Mouse (Mus musculus): Measurements from ENCODE around the gene Kcnk15.

Kcnk15 gene

DNA sequence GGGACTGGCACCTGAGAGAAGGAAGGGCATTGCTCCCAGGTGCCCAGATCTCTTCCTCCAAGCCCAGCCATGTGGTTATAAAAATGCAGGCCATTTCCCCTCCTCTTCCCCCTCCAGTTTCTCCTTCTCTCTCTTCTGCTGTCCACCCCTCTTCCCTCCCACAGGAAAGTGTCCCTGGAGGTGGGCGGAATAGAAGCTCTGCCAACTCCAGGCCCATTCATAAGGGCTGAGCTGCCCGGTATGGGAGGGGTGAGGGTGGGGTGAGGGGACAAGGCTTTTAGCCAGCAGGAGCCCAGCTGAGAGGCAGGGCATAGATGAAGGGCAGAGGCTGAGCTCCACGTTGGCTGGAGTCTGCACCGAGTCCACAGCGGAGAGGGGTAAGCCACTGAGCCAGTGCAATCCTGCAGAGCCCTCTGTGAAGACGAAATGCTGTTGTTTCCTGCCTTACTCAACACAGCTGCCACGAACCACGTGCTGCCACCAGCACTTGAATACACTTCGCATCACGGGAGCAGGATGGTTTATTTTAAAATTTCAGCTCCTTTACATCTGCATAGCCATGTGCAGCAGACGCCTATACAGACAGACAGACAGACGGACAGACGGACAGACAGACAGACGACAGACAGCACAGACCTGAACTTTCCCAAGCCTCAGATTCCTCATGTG lies 23.5 kb downstream of the Kcnk15 start:
- no peak for DNase-seq

DNA sequence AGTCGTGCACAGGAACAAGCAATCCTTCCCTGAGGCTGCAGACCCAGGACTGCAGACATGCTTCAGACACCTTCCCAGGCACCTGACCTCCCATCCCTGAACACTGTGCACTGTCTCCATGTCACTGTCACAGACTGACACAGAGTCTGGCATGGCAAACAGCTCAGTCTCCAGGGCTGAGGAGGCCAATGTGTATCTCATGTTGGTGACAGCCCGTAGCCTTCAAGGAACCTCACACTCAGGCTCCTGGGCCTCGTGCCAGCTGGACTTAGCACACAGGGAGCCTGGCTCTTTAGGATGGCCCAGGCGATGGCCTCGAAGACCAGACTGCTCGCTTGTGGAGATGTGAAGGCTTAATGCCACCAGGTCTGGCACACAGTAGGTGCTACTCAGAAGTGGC lies 27.4 kb downstream of the Kcnk15 start:
- peak; percentile 79 to 80 for DNase-seq

DNA sequence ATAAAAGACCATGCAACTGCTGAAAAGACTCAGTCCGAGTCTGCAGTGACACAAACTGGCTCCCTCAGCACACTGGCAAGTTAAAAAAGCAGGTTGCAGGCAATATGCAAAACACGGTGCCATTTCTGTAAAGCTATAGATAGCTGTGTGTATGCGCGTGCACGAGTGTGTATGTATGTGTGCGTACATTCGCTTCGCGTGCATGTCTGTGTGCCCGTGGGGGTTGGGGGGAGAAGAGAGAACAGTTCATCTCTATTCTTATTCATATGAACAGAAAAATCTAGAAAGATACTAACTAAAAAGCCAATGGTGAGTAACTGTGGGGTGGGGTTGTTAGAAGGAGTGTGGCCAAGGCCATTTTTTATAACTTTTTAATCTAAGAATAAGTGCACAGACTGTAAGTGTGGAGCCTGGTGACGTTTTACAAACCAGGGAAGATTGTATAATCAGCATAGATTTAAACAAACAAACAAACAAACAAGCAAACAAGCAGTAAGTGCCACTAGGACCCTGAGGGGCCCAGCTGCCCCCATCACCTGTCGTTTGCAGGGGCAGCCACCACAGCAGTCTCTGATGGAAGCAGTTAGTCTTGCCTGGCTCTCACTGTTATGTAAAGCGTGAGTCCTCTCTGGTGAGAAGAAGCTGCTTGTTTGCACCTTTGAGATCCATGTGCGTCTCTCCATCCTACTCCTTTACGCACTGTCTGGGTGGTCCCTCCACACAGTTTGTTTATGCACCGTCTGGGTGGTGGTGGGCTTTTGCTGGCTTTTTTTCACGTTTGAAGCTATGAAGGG lies 29.6 kb downstream of the Kcnk15 start:
- no peak for DNase-seq

- no peak for DNase-seq
Measured at GRCm38 (mm10) chr2:163889411-163889810, 36.0 kb downstream of the Kcnk15 start.

GRCm38 (mm10) chr2:163890586-163890985 lies 37.1 kb downstream of the Kcnk15 start:
- no peak for DNase-seq

DNA sequence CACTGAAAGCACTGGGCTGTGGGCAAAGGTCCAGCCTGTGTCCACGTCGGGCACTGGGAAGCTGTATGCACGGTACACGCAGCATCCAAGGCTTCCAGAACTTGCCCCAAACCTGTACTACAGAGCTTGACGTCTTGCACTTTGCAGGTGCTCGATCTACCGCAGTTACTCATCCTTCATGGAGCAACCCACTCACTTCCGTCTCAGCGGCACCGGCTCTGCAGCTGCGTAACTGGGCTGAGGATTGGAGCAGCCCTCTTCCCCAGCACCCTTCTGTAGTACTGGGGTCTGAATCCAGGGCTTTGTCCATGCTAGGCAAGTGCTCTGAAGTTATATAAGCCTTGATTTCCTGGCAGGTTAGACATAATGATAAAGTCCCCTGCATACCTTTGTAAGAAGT lies 37.8 kb downstream of the Kcnk15 start:
- DNase-seq, result no peak

- DNase-seq, result peak in 1 of 2 experiments; percentile 47
Measured at GRCm38 (mm10) chr2:163893446-163894370, 40.3 kb downstream of the Kcnk15 start.

DNA sequence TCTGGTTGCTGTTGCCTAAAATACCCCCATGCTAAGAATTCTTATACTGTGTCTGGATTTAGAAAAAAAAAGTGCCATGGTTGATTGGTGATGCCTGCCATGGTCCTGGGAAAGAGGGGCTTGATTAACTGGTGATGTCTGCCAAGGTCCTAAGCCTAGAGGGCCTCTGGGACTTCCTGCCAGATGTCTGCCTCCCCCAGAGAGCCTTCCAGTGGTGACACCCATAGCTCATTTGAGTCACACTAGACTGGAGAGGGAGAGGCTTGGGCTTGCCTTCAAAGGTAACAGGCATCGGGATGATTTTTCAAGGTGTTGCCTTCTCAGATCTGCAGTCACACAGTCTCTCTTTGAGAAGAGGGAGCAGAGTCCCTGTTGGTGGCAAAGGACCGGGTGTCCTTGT lies 41.7 kb downstream of the Kcnk15 start:
- no peak for DNase-seq

DNA sequence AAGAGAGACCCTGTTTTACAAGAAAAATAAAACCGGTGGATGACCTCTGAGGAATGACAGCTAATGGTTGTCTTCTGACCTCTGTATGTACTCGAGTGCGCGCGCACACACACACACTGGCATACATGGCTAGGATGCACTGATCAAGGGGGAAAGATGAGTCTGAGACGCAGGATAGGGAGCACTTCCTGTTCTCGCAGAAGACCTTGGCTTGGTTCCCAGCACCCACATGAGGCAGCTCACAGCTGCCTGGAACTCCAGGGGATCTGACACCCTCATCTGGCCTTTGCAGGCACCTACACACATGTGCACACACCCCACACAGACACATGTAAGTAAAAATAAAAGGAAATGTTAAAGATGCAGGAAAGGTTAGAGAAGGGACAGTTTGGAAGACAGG lies 43.6 kb downstream of the Kcnk15 start:
- DNase-seq, result no peak

DNA sequence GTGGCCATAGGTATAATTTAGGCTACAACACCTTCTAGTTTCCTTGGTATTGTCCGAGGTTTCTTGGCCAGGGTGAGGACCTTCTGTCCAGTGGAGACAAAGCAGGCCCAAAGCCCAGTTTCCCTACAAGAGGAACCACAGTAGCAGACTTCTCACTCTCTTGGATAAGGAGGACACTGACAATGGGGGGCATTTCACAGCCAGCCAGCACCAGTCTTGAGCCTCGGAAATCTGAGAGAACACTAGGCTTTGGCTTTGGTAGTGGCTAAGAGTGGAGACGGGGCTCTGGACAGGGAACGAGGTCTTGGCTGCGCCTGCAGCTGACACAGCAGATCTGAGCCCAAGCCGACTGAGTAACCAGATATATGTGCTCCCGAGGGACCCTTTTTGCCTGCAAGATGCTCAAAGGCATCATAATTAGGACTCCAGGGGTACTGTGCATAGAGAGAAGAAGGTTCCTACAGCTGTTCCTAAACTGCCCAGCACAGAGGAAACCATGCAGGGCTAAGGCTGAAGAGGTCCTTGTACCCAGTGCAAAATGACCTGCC lies 44.6 kb downstream of the Kcnk15 start:
- DNase-seq, result peak; percentile 47 to 62

GRCm38 (mm10) chr2:163899910-163900411 lies 46.5 kb downstream of the Kcnk15 start:
- DNase-seq, result peak; percentile 64 to 69

DNA sequence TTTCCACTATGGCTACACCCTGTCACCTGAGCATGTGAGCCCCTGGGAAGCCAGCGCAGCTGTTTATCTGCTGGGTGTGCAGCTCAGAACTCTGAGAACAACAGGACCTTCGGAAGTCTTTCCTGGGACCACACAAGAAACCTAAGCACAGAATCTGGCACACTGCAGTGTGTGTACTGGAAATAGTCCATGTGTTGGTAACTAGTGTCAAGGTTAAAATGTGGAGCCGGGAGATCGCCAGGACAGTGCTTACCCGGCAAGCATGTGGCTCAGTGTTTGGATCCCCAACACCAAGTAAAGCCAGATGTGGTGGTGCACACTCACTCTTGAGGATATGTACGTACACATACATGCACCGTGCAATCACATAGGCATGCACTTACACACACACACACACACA lies 47.6 kb downstream of the Kcnk15 start:
- DNase-seq, result no peak

- no peak for DNase-seq
Measured at GRCm38 (mm10) chr2:163902448-163902847, 49.0 kb downstream of the Kcnk15 start.

DNA sequence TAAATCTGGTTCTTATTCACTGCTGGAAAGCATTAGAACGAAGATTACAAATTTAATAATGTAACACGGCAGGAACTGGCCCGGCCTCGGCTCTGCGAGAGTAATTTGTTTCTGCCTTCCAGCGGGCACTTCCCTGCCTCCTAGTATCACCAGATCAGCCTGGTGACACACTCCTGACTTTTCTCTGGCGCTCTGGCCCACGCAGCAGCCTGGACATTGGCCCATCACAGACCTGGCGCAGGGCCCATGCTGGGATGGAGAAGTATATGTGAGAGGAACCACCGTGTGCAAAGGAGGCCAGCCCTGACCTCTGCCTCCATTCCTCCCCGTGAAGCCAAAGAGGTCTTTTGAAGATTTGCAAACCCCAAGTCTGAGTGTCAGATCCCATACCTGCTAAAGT lies 50.0 kb downstream of the Kcnk15 start:
- peak; percentile 80 to 83 for DNase-seq

DNA sequence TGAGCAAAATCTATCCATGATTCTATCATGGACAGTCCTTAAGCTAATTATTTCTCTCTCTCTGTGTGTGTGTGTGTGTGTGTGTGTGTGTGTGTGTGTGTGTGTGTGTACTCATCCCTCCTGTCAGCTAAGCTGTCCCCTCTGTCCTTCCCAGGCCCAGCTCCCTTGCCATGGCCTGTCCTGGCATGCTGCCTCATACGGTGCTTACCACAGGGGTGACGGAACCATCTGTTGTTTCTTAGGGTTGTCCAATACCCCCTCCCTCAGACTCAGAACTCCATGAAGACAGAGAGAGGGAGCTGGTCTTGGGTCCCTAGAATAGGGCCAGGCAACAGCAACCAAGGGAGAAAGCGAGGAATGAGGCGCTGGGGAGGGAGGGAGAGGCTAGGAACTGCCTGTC lies 50.9 kb downstream of the Kcnk15 start:
- peak; percentile 68 to 76 for DNase-seq

DNA sequence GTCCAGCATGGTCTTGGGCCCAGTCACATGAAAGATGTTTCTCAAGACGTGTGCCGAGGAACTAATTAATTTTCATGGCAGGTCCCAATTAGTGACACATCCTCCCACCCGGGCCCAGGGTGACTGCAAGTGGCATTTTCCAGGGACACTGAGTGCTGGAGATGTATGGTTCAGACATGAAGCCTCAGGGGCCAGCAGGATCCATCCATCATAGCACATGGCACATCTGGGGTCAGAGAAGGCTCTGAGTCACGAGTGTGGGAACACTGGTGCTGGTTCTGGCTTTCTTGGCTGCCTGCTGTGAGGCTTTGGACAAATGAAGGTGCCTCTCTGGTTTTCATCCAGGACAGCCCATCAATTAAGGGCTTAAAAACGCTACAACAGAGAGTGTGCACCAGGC lies 53.7 kb downstream of the Kcnk15 start:
- DNase-seq, result no peak

All from cerebellum, adult 18-20 months (tissue).